Mouse (Mus musculus): ENCODE results near the gene Adamtsl3.

Adamtsl3 gene

GRCm38 (mm10) chr7:82335211-82336121 lies at the start of gene Adamtsl3:
Gene Adamtsl3, plus strand, starts transcription at chr7:82335694.
- DNase-seq: no peak

- no peak for DNase-seq
These were observed 48.3 kb upstream of the Adamtsl3 start for GRCm38 (mm10) chr7:82287242-82287641.

- DNase-seq: no peak
These were observed 42.1 kb upstream of the Adamtsl3 start for GRCm38 (mm10) chr7:82293441-82293840.

- DNase-seq: no peak
These were observed 41.4 kb upstream of the Adamtsl3 start for GRCm38 (mm10) chr7:82294083-82294482.

GRCm38 (mm10) chr7:82294611-82295010 lies 40.9 kb upstream of the Adamtsl3 start:
- no peak for DNase-seq

GRCm38 (mm10) chr7:82308398-82308797 lies 27.1 kb upstream of the Adamtsl3 start:
- no peak for DNase-seq

GRCm38 (mm10) chr7:82318515-82318914 lies 17.0 kb upstream of the Adamtsl3 start:
- DNase-seq: no peak

- DNase-seq: no peak
These were observed 8.9 kb upstream of the Adamtsl3 start for GRCm38 (mm10) chr7:82326616-82327015.

- no peak for DNase-seq
These were observed 8.3 kb upstream of the Adamtsl3 start for GRCm38 (mm10) chr7:82327201-82327600.

GRCm38 (mm10) chr7:82327881-82328280 lies 7.6 kb upstream of the Adamtsl3 start:
- DNase-seq: no peak

- no peak for DNase-seq
These were observed 5.7 kb upstream of the Adamtsl3 start for GRCm38 (mm10) chr7:82329831-82330230.

- no peak for DNase-seq
These were observed 4.6 kb upstream of the Adamtsl3 start for GRCm38 (mm10) chr7:82330860-82331259.

- DNase-seq: no peak
These were observed 1.5 kb upstream of the Adamtsl3 start for GRCm38 (mm10) chr7:82334000-82334399.

GRCm38 (mm10) chr7:82336132-82336531 lies 638 bp downstream of the Adamtsl3 start:
- DNase-seq: no peak

- no peak for DNase-seq
These were observed 2.6 kb downstream of the Adamtsl3 start for GRCm38 (mm10) chr7:82338121-82338520.

- DNase-seq: no peak
These were observed 3.0 kb downstream of the Adamtsl3 start for GRCm38 (mm10) chr7:82338532-82338931.

- DNase-seq: no peak
These were observed 3.7 kb downstream of the Adamtsl3 start for GRCm38 (mm10) chr7:82339214-82339613.

- DNase-seq: no peak
These were observed 6.0 kb downstream of the Adamtsl3 start for GRCm38 (mm10) chr7:82341476-82341875.

GRCm38 (mm10) chr7:82346706-82347105 lies 11.2 kb downstream of the Adamtsl3 start:
- no peak for DNase-seq

- DNase-seq: no peak
These were observed 14.3 kb downstream of the Adamtsl3 start for GRCm38 (mm10) chr7:82349796-82350195.

- DNase-seq: no peak
These were observed 14.9 kb downstream of the Adamtsl3 start for GRCm38 (mm10) chr7:82350421-82350820.

- DNase-seq: no peak
These were observed 23.7 kb downstream of the Adamtsl3 start for GRCm38 (mm10) chr7:82359146-82359545.

GRCm38 (mm10) chr7:82359674-82360073 lies 24.2 kb downstream of the Adamtsl3 start:
- DNase-seq: no peak

GRCm38 (mm10) chr7:82360186-82360585 lies 24.7 kb downstream of the Adamtsl3 start:
- no peak for DNase-seq

GRCm38 (mm10) chr7:82361127-82361526 lies 25.6 kb downstream of the Adamtsl3 start:
- no peak for DNase-seq
